Mouse (Mus musculus) hindbrain, postnatal 0 days (tissue): ENCODE results near the gene Incenp. TPM values are rescaled to one million over a fixed set of nuclear protein-coding genes. Genes with fewer than 3 reads are reported as not detected.

Experiments
- ATAC-seq: fragments of 200-750 bp; cut with Nextera tagmentation; 2 replicates; pipeline ENCODE4 v1.8.0; 2017; ENCODE audit warnings: mild to moderate bottlenecking, moderate TSS enrichment, moderate library complexity
- DNase-seq: peaks from one replicate; pipeline ENCODE4 v3.0.0-alpha.2; 2015; ENCODE audit warnings: low spot score
- H3K27ac ChIP-seq: fragments of 300-500 bp; sonication (generic); 2 replicates; pipeline ENCODE4 v1.5.1; 2014; ENCODE audit warnings: mild to moderate bottlenecking
- H3K27me3 ChIP-seq: fragments of 300-500 bp; sonication (generic); 2 replicates; pipeline ENCODE4 v1.6.1; 2014; ENCODE audit warnings: low read length, mixed read lengths; ENCODE audit not compliant: insufficient read depth
- H3K36me3 ChIP-seq: fragments of 300-500 bp; sonication (generic); 2 replicates; pipeline ENCODE4 v1.6.1; 2014; ENCODE audit warnings: low read length, mixed read lengths; ENCODE audit not compliant: insufficient read depth
- H3K4me1 ChIP-seq: fragments of 300-500 bp; sonication (generic); 2 replicates; pipeline ENCODE4 v1.6.1; 2014; ENCODE audit warnings: antibody characterized with exemption, low read length, mixed read lengths; ENCODE audit not compliant: insufficient read depth
- H3K4me2 ChIP-seq: fragments of 300-500 bp; sonication (generic); 2 replicates; pipeline ENCODE4 v1.6.1; 2014; ENCODE audit warnings: low read depth, mild to moderate bottlenecking, low read length, moderate library complexity, mixed read lengths
- H3K4me3 ChIP-seq: fragments of 300-500 bp; sonication (generic); 2 replicates; pipeline ENCODE4 v1.5.1; 2014; ENCODE audit warnings: low read length
- H3K9ac ChIP-seq: fragments of 300-500 bp; sonication (generic); replicated peaks from 2 replicates; pipeline ENCODE4 v1.6.1; 2014; ENCODE audit warnings: mild to moderate bottlenecking, low read length, moderate library complexity, mixed read lengths
- H3K9me3 ChIP-seq: fragments of 300-500 bp; sonication (generic); 2 replicates; pipeline ENCODE4 v1.6.1; 2016; ENCODE audit warnings: low read length, mixed read lengths
- CTCF ChIP-seq: IDR thresholded peaks from 2 replicates; pipeline ENCODE4 v1.5.1; 2016; ENCODE audit warnings: antibody characterized with exemption, control low read depth, low read depth
- WGBS: fragments of 180-500 bp; shearing (Covaris S2); extraction: QIAGEN DNeasy Blood & Tissue Kit; methylation state at CpG from one replicate; pipeline ENCODE4 v1.1.7; 2014; 5-methylcytosine and 5-hydroxymethylcytosine counted together
- polyA plus RNA-seq: library from polyadenylated mRNA; unstranded; fragments of >200 nt; fragmentation: Nextera tagmentation; extraction: Ambion mirVana; gene quantifications from 2 replicates; pipeline ENCODE4 v1.2.1, GENCODE M21; 2015
- total RNA-seq: library from RNA; depleted of rRNA; stranded (reverse); fragments of >200 nt; gene quantifications from 2 replicates; pipeline ENCODE4 v1.2.3, GENCODE M21; 2014

Gene Incenp
- total and polyA plus RNA-seq, 2 experiments from 2014 or later: 16.2 to 27.2 TPM

- TF ChIP-seq CTCF: no peak
- Histone ChIP-seq H3K27ac (peak overlapping the region; percentile 88), H3K9ac (peak overlapping the region; percentile 43), H3K36me3 (no peaks in the 10 kb centered on the region; the same call in 1 of the 2 replicates), H3K9me3 (no peaks in the 10 kb centered on the region), H3K27me3 (no peaks in the 10 kb centered on the region), H3K4me1 (0 out of 2 replicates have a peak, but pooled peaks cover 12% of the 10 kb centered on the region), H3K4me2 (peak overlapping the region; percentile 57), H3K4me3 (peak overlapping the region; percentile 89)
- no peak for DNase-seq
- ATAC-seq: peak; percentile 85
- 8% methylated on average over 10 of the region's 10 CpGs for WGBS
Measured at GRCm38 (mm10) chr19:9899780-9900146, 412 bp upstream of the Incenp start.

DNA sequence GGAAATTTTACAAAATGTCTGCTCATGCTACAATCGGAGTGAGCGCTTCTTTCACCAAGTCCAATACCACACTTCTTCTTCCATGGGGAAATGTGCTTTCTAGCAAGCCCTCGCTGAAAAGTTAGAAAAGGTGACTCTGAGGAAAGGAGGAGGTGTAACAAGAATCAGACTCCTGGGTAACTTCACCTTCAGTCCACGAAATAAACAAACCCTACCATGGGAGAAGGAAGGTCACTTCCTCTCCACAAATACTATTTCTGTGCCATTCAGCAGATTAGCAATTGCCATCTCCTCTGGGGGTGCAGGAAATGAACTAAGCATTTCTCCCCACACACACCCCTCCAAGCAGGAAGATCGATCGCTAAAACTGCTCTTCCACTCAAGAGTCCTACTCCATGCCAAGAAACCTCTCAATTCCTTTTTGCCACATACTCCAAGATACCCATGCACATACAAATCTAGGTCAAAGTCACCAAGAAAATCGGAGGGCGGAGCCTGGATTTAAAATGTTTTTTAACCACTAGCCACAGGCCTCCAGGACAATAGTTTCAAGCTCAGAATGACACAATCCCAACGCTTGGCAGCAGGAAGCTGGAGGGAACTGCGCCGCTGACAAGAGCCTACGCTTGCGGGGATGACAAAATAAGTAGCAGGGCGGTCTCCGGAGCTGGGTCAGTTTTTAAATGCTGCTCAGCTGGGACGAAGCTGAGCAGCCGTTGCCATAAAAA, 848 bp downstream of the Incenp start:
- TF ChIP-seq CTCF: no peak
- Histone ChIP-seq H3K4me1 (0 out of 2 replicates have a peak, but pooled peaks cover 12% of the 10 kb centered on the region), H3K4me2 (peak overlapping the region; percentile 95), H3K36me3 (peaks cover 7% of the 10 kb centered on the region), H3K4me3 (peak overlapping the region; percentile 89), H3K27ac (peak overlapping the region; percentile 37; the same call in 1 of the 2 replicates), H3K9ac (peak overlapping the region; percentile 55), H3K27me3 (no peaks in the 10 kb centered on the region), H3K9me3 (no peaks in the 10 kb centered on the region)
- 11% methylated on average over 17 of the region's 17 CpGs for WGBS
- no peak for ATAC-seq
- DNase-seq: no peak

DNA sequence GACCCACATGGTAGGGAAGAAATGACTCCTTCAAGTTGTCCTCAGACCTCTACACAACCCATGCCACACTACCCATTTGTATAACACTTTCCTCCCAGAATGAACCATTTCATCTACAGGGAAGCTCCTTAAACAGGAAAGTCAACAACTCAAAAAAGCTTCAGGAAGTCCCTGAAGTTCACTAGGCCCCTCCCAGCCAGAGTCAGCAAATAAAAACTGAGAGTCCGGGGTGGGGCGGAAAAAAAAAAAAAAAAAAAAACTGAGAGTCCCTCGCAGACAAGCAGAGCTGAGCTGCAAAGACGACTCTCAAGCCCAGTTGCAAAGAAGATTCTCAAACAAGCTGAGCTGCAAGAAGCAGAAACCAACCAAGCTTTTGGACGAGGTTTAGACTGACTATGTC, 3.3 kb downstream of the Incenp start:
- Histone ChIP-seq H3K4me2 (no peak overlapping the region), H3K9me3 (no peaks in the 10 kb centered on the region), H3K9ac (no peak overlapping the region), H3K36me3 (peaks cover 27% of the 10 kb centered on the region), H3K27ac (no peak overlapping the region), H3K27me3 (no peaks in the 10 kb centered on the region), H3K4me1 (0 out of 2 replicates have a peak, but pooled peaks cover 12% of the 10 kb centered on the region), H3K4me3 (no peak overlapping the region)
- WGBS: 84% methylated on average over 5 of the region's 5 CpGs
- no peak for DNase-seq
- ATAC-seq: no peak
- no peak for TF ChIP-seq CTCF

DNA sequence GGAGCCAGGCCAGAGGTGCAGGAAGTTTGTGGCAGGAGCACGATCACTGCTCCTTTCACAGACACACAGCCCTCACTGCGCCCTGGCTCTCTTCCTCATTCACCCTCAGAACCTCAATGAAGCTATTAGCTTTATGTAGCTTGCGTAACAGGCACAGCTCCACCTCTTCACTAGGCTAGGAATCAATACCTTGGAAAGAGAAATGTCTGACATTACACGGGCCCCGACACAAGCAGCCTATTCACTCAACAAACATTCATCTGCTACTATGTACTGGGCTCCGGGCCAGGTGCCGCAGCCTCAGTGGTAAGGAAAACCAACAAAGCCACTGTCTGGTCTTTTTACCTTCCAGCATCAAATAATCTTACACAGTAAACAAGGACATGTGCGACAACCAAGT, 12.6 kb downstream of the Incenp start:
- H3K36me3 ChIP-seq: peaks cover 46% of the 10 kb centered on the region
- DNase-seq (no peak), ATAC-seq (no peak)
- 82% methylated on average over 8 of the region's 8 CpGs for WGBS
- H3K4me1 ChIP-seq: no peaks in the 10 kb centered on the region
- H3K27ac ChIP-seq: no peak overlapping the region
- H3K4me2 ChIP-seq: no peak overlapping the region
- H3K9me3 ChIP-seq: no peaks in the 10 kb centered on the region
- no peaks in the 10 kb centered on the region for H3K27me3 ChIP-seq
- no peak for TF ChIP-seq CTCF
- no peak overlapping the region for H3K9ac ChIP-seq
- H3K4me3 ChIP-seq: no peak overlapping the region

GRCm38 (mm10) chr19:9886348-9886747, 13.0 kb downstream of the Incenp start:
- H3K27me3 ChIP-seq: no peaks in the 10 kb centered on the region
- H3K9ac ChIP-seq: no peak overlapping the region
- no peak overlapping the region for H3K4me2 ChIP-seq
- no peaks in the 10 kb centered on the region for H3K4me1 ChIP-seq
- H3K36me3 ChIP-seq: peaks cover 45% of the 10 kb centered on the region
- H3K27ac ChIP-seq: no peak overlapping the region
- no peak for DNase-seq
- 90% methylated on average over 1 of the region's 1 CpGs for WGBS
- H3K9me3 ChIP-seq: no peaks in the 10 kb centered on the region
- TF ChIP-seq CTCF: no peak
- no peak for ATAC-seq
- H3K4me3 ChIP-seq: no peak overlapping the region

DNA sequence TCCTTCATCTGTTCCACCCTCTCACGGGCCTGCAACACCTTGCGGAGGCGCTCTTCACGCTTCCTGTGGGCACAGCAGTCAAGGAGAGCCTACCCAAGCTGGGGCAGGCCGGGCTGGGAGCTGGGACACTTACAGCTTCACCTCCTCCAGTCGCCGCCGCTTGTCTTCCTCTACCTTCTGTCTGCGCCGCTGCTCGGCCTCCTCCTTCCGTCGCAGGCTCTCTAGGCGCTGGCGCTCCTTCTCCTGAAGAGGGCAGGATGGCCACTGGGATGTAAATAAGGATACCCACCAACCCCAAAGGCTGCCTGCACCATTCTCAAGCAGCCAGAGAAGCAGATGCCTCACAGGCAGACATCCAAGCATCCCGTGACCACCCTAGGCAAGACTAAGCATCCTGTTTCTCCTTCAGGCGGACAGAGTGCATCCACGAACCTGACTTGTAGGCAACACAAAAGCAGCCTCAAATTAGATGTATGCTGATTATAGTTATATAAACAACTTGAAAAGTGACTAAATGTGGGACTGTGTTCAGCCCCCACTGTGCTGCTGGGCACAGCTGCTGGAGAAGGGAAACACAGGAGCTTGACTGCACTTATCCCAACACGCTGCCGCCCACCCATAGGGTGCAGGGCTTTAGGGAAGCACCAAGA, 21.0 kb downstream of the Incenp start:
- no peak overlapping the region for H3K9ac ChIP-seq
- ATAC-seq (no peak), DNase-seq (no peak)
- H3K27me3 ChIP-seq: no peaks in the 10 kb centered on the region
- no peak for TF ChIP-seq CTCF
- no peak overlapping the region for H3K4me2 ChIP-seq
- H3K36me3 ChIP-seq: peaks cover 52% of the 10 kb centered on the region
- H3K9me3 ChIP-seq: no peaks in the 10 kb centered on the region
- WGBS: 93% methylated on average over 20 of the region's 20 CpGs
- H3K27ac ChIP-seq: no peak overlapping the region
- no peak overlapping the region for H3K4me3 ChIP-seq
- no peaks in the 10 kb centered on the region for H3K4me1 ChIP-seq

- Histone ChIP-seq H3K27me3 (no peaks in the 10 kb centered on the region), H3K27ac (no peak overlapping the region), H3K4me2 (no peak overlapping the region), H3K4me3 (no peak overlapping the region), H3K9me3 (no peaks in the 10 kb centered on the region), H3K9ac (no peak overlapping the region), H3K36me3 (no peaks in the 10 kb centered on the region), H3K4me1 (no peaks in the 10 kb centered on the region)
- ATAC-seq: no peak
- no peak for TF ChIP-seq CTCF
- DNase-seq: no peak
Measured at GRCm38 (mm10) chr19:9865466-9865865, 33.9 kb downstream of the Incenp start.
